Mouse (Mus musculus) liver, postnatal 0 days (tissue): ENCODE results near the gene Stard3.

Experiments
- CTCF ChIP-seq: sonication (generic); IDR thresholded peaks from 2 replicates; pipeline ENCODE4 v1.5.1; 2016; ENCODE audit warnings: antibody characterized with exemption, low read depth
- EP300 ChIP-seq: IDR thresholded peaks from 2 replicates; pipeline ENCODE4 v1.6.1; 2016; ENCODE audit warnings: antibody characterized with exemption, low read depth, mild to moderate bottlenecking

DNA sequence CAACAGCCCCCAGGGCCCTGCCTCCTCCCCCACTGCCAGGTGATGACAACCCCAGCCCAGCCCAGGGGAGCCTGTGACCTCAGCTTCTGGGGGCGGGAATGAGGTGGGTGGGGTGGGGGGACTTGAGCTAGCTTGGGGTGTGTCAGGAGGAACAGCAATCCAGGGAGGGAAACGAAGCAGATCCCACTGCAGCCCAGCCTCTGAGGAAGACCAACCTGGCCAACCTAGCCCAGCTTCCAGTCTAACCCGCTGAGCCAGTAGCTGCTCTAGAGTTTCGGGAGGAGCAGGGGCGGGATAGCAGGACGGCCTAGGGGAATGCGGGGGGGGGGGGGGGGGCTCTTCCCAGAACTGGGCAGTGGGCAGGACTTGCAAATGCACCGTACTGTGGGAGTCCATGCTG, 33.9 kb downstream of the Stard3 start:
- TF ChIP-seq CTCF (no peak), EP300 (no peak)
